Mouse (Mus musculus) lung, postnatal 10 days (tissue): Measurements from ENCODE around the gene Spata25.
A peak's percentile ranks its signal among the peaks of the same experiment; 100 is the strongest.

ENCODE experiments used
- DNase-seq: peaks from one replicate; pipeline ENCODE4 v3.0.0; 2021

The Spata25 gene

DNA sequence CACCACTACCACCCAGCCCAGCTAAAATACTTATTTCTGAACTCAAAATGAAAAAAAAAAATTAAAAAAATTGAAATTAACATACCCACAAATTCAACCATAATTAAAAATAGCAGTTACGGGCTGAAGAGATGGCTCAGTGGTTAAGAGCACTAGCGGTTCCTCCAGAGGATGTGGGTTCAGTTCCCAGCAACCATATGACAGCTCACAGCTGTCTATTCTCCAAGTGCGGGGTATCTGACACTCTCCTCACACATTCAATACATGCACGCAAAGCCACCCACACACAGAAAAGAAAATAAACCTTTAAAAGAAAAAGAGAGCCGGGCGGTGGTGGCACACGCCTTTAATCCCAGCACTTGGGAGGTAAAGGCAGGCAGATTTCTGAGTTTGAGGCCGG lies 21.7 kb upstream of the Spata25 start:
- no peak for DNase-seq

DNA sequence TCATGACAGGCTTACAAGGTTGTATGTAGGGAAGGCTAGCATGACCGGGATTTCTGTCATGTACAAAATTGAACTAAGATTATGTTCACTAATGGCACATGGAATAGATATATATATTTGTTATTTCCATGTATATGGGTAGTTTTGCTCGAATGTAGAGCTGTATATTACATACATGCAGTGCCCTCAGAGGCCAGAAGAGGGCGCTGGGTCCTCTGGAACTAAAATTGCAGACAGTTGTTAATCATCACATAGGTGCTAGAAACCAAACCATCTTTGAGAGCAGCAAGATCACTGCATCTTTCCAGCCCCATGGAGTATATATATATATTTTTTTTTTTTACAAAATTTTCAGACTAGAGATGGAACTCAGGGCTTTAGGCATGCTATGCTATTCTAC lies 17.4 kb upstream of the Spata25 start:
- DNase-seq, result no peak

DNA sequence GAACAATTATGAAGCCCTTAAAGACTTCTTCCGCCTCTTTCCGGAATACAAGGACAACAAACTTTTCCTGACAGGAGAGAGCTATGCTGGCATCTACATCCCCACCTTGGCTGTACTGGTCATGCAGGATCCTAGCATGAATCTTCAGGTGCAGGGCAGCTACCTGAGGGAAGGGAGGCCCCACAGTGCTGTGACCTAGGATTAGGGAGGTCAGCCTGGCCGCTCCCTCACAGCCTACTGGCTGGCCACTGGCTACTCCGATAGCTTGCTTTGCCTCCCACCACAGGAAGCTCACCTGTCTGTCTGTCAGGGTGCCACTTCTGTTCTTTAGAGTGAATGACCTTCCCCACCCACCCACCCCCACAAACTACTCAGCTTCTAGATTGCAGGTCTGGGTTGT lies 6.8 kb upstream of the Spata25 start:
- DNase-seq, result no peak

DNA sequence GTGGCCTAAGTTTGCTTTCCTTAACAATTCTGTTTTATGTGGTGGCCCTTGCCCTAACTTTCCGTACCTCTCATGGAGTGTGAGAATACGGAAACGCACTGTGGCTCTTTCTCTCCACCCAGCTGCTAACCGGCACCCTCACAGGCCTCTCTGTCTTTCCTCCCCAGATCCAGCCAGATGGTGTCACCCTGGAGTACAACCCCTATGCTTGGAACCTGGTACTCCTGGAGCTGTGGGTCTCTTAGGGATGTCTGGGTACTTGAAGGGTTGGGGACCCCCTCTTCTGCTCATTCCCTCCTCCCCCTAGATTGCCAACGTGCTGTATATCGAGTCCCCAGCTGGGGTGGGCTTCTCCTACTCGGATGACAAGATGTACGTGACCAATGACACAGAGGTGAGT lies 6.2 kb upstream of the Spata25 start:
- peak; percentile 47 for DNase-seq

DNA sequence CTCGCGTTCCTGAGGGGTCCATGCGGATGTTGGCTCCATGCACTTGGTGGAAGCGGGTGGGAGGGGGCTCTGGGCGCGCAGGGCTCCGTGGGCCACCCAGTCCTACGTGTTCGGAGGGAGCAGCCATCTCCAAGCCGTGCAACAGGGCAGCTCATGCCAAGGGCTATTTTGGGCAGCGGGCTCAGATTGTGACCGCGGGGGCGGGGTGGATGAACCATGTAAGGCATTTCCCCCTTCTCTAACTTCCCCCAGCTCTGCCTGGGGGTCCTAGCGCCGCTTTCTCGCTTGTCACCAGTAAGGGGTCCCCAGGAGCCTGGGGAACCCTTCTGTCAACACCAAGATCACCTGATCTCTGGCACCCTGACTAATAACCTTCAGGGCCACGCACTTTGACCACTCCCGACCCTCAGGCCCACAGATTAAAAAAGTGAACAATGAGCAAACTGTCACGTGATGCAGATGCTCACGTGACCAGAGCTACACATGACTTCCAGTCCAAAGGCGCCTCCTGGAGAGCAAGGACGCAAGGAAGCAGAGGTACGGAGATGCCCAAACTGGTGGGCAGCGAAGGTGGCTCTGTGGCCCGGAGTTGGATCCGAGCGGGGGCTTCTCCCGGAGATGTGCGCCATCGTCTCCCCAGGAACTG lies 5.1 kb upstream of the Spata25 start, which contains the start of gene Neurl2:
Gene Neurl2 (minus strand): TSS at position 143 of the 646 bp plus-strand sequence.
- peak; percentile 94 for DNase-seq

DNA sequence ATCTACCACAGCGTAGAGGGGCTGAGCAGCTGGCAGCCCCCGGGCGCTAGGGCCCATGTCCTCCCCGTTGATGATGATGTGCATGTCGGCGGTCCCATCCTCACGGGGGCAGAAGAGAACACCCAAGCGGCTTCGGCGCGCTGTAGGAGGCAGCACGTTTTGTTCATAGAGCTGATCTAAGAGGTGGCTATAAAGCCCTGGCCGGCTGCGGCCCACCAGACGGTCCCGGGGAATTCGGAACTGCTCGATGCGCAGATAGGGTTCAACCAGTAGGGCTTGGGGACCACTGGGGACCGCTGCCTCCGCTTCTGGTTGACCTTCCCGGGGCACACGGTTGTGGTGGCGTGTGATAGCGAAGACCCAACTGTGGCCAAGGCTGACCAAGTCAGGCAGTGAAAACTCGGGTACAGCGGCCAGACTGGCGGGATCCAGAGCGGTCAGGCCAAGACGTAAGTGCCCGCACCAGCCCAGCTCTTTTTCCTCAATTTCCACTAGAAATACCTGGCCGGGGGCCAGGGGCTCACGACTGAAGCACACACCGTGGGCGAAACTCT lies 4.5 kb upstream of the Spata25 start, which contains the start of gene Ctsa:
Gene Ctsa (plus strand): TSS at position 126 of the 554 bp plus-strand sequence.
- peak; percentile 90 for DNase-seq

DNA sequence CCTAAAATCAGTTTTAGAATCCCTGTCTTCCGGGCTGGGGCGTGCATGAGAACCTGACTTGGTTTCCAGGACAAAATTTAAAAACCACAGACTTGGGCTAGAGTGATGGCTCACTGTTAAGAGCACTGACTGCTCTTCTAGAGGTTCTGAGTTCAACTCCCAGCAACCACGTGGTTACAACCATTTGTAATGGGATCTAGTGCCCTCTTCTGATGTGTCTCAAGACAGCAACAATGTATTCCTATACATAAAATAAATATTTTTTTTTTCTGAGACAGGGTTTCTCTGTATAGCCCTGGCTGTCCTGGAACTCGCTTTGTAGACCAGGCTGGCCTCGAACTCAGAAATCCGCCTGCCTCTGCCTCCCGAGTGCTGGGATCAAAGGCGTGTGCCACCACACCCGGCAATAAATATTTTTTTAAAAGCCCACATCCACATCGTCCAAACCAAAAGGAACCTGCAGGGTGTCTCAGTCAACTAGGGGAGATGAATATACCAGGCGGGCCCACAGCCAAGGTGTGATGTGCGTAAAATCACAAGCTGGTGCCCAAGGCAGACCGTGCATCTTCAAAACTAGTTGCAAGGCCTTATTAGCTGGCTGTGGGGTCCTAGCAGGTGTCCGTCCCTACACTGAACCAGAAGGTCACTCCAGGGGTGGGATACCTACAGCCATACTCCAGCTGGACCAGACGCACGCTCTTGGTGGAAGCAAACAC lies 3.9 kb upstream of the Spata25 start:
- no peak for DNase-seq

DNA sequence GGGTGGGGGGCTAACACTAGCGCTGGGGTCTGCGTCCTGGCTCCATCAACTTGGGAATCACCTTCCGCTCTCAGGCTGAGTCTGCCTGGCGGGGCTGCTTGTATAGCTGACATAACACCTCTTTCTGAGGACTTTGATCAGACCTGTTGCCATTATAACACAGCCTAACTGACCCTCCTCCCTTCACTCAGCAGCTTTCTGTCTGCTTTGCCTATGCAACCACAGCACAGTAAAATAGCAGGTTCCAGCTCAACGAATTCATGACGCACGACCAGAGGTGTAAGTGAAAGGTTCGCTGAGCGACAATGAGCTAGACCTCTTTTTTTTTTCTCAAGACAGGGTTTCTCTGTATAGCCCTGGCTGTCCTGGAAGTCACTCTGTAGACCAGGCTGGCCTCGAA lies 2.7 kb upstream of the Spata25 start:
- DNase-seq, result no peak

DNA sequence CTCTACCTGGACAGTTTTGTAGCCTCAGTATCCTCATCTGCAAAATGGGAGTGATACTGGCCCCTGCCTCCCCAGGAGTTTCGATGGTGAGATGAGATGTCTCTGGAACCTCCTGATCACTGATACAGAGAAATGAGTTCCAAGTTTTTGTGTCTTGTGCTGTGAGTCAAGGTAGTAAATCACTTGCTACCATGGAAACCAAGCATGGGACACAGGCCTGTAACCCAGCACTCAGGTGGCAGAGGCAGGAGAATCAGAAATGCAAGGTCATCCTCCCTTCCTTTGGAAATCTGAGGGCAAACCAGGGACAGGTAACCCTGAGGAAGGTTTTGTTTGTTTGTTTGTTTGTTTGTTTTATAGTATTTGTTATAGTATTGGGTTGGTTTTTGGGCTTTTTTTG lies 753 bp upstream of the Spata25 start:
- no peak for DNase-seq

DNA sequence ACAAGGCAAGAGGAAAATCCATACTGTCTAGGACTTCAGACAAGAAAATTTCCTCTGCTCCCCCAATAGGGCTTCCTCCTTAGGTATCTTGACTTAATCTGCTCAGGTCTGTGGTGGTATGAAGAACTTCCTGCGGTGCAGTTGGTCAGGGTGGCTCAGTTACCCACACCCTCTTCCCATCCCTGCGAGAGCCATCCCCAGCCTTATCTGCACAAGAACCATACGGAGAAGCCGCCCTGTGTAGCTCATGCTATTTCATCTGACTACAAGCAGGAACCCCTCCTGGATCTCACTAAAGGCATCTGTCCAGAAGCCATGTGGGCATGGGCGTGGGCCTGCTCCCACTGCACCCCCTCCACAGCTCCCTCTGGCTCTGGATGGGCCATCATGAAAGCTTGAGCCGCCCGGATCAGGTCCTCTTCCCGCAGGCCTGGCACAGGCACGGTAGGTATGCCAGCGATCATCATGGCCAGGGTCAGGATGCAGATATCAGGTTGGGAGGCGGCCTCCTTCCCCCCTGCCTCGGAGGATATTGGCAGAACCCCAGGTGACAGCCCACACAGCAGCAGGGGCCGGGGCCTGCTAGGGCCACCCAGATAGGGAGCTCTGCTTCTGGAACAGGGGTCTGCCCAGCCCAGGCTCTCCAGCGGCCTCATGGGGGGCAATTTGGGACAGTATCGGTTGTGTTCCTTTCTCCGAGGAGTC lies 1.0 kb downstream of the Spata25 start:
- DNase-seq, result no peak

DNA sequence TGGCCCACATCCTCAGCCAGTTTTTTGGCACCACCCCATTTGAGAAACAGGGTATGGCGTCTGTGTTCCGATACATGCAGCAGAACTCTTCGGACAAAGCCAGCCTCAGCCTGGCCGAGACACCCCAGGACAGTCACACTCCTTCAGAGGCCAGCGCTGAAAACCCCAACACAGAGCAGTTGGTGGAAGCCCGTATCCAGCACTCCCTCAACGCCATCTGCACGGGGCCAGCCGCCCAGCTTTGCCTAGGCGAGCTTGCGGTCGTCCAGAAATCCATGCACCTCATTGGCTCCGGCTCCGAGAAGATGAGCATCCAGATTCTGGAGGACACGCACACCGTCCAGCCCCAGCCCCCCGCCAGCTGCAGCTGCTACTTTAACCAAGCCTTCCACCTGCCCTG lies 2.8 kb downstream of the Spata25 start:
- DNase-seq, result no peak

DNA sequence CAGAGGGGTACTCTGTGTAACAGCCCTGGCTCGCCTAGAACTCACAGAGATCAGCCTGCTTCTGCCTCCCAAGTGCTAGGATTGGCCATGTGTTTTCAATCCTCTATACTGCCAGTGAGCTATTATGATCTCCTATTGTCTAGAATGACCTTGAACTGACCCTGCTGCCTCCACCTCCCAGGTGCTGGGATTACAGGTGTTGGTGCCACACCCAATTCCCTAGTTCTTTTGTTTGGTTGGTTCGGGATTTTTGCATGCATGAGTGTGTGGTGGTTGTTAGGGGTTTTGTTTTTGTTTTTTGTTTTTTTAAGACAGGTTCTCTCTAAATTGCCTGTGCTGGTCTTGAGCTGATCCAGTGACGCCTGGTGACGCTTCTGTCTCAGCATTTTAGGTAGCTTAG lies 4.4 kb downstream of the Spata25 start:
- DNase-seq, result no peak

DNA sequence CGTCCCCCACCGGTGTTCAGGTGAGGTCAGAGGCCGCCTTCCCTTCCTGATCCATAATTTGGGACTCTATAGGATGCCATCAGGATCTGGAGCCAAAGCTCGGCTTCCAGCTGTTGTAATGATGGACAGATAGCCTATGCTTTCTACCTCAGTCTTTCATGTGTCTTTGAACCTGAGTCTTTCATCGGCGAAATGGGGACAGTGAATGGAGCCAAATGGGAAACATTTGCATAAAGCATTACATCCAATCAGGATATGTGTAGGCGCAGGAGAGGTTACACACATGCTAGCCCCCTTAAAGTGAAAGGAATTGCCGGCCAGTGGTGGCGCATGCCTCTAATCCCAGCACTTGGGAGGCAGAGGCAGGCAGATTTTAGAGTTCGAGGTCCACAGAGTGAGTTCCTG lies 5.2 kb downstream of the Spata25 start:
- DNase-seq, result no peak

DNA sequence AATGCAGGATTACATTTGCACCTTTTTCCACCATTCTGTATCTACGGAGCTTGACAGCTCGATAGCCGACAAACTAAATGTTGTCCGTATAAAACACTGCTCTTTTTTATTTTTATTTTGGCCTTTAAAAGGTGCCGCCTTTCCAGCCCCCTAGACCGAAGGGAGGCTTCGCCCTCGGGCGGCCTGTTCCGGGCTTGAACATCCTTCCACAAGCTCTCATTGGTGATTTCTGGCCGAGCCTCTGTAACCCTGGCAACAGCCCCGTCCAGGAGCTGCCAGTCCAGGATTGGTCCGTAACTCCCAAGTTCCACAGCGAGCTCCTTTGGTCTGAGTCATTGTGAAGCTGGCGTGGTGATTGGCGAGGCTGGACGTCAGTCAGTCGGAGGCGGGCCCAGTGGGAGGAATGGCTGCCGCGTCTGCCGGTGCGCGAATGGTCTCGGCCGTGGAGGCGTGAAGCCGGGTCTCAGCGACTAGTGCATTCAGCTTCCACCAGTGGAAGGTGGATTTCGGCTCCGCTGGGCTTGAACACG lies 5.6 kb downstream of the Spata25 start, which contains the start of gene Zswim1:
Gene Zswim1 (plus strand): TSS at position 51 of the 530 bp plus-strand sequence.
- DNase-seq, result peak; percentile 100

DNA sequence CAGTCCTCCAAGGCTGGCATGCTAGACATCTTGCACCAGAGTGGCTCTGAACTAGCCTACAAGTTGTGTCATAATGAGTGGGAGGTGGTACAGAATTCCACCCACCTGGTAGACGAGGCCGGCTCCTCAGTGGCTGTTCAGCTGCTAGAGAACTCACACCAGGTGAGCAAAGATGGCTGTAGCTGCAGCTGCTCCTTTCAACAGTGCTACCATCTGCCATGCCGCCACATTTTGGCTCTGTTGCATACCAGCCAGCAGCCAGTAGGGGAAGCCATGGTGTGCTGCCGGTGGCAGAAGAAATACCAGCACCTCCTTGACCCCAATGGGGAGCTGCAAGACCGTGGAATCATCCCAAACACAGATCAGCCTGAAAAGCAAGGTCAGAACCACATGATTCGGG lies 7.3 kb downstream of the Spata25 start:
- no peak for DNase-seq

DNA sequence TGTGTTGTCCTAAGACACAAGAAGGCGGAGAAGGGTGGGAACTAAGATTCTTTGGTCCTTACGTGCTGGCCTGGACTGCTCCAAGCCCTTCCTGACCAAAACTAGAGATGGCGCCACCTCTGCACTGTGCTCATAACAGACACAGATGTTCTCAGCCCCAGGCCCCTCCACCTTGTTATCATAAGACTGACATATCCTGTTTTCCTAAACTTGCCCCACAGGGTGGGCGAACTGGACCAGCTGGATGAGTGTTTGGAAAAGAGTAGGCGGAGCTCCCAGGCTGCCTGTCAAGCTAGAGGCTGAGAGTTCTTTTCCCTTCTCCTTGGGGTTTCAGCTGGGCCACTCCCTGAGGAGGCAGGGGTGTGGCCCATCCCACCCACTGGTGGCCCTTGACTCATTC lies 10.6 kb downstream of the Spata25 start:
- peak; percentile 58 for DNase-seq

DNA sequence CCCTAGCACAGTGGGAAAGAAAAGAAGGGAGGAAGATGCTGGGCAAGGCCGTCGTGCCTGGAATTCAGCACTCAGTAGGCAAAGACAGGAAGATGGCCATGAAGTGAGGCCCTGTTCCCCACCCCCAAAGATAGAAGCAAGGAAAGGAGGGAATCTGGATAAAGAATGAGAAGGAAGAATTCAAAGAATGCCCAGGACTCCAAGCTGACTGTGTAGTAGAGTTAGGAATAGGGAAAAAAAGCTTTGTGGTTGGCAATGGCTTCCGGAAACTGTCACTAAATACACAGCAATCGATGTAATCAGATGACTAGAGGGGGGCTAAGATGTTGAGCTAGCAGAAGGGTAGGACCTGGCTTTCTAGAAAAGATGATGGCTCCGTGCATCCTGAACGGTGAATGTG lies 11.1 kb downstream of the Spata25 start:
- no peak for DNase-seq

DNA sequence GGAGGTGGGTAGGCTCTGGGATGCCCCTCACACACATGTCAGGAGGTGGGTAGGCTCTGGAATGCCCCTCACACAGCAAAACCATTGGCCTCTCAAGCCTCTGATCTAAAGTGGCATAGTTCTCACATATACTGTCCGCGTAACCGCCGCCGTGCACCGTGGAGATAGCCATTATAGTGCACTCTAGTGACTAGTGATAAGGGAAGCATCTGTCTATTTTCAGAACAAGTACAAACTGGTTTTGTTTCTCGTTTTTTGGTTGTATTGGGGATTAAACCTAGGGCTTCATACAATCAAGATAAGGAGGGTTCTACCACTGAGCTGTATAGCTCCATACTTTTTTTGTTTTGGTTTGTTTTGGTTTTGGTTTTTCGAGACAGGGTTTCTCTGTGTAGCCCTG lies 12.5 kb downstream of the Spata25 start:
- no peak for DNase-seq

DNA sequence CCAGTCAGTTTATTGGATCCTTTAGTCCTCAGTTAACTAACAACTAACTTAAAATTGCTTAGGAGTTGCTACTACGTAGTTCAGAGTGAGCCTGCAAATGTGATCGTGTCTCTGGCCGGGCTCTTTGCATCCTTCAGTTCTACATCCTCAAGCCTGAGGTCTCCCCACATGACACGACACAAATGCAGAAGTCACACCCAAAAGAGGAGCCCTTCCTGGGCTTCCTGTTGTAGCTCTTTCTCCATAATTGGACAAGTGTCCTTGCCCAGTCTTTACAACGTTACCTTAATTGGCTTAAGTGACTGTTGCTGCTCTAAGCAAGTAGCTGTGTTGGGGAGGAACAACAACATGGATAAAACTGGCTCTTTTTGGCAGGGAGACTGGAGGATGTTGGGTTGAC lies 13.0 kb downstream of the Spata25 start:
- DNase-seq, result no peak

DNA sequence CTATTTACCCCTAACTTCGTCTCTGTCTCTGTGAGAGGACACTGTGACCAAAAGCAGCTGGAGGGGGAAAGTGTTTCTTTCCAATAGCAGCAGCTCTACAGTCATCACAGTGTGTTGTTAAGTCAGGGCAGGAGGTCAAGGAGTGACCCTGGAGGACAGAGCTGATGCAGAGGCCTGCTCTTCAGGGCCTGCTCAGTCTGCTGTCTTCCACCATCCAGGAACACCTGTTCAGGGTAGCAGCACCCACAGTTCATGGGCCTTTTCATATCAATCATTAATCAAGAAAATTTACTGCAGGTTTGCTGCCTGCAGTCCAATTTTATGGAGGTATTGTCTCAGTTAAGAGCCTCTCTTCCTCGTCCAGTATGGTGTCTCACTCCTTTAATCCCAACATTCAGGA lies 14.8 kb downstream of the Spata25 start:
- no peak for DNase-seq

DNA sequence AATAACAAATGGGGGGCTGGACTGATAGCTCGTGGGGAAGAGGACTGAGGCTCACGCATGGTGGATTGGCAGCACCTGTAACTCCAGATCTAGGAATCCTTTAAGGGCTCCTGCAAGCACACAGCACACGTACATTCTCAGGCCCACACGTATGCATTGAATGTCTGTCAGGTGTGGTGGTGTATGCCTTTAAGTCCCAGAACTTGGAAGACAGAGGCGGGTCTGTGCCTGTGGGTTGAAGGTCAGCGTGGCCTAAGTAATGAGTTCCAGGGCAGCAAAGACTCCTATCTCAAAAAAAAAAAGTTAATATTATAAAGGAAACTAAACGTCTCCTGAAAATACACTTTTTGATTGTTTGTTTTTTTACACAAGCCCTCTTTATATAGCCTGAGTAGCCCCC lies 21.7 kb downstream of the Spata25 start:
- DNase-seq, result no peak

DNA sequence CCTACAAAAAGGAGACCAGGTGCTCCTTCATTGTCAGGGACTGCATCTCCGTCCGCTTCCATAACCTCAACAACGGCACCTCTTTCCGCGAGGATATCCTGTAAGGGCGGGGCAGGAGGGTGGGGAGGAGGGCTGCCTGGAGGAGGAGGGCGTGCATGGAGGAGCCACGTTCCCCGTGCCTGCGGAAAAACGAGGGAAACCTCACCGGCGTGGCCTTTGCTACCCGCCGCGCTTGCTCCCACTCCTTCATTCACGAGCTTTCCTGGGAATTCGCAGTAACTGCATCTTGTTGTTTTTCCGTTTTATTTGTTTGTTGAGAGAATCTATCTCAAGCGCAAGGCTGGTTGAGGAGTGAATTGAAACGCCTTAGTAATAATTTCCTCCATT lies 23.0 kb downstream of the Spata25 start:
- DNase-seq, result no peak

DNA sequence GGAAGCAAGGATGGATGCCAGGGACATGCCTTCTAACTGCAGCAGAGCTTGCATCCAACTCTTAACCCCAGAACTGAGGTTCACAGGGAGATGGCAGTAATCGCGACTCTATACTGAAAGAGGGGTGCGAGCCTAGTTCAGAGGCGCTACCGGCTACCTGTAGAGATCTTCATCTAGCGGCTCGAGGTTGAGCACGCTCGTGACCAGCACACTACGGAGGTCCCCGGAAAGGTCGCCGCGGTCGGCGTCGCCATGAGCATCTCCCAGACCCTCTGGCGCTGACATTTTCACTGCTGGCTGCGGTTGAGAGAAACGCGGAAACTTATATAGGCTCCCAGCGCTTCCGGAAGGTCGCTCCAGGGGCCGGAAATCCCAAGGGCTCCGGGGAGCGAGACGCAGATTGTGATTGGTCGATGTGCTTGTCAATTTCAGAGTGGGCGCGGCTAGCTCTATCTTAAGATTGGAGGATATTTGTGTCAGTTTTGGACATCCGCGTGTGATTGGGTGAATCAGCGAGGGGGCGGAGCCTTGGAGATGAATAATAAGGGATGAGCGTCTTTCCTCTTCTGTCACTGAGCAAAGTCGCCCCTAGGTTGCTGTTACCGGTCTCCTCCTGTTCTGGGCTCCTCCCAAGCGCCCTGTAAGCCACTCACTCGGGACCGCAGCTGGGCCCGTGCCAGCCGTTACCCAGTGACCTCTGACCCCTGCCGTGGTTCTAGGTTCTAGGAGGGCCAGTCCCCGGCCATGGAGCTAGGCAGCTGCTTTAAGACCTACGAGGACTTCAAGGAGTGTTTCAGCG lies 23.6 kb downstream of the Spata25 start, which contains the start of the genes Acot8 and Zswim3:
Gene Acot8 (minus strand): TSS at position 350 of the 799 bp plus-strand sequence.
Gene Zswim3 (plus strand): TSS at position 566 of the 799 bp plus-strand sequence.
- peak; percentile 99 for DNase-seq
